Mouse (Mus musculus) heart, embryonic 10.5 days (tissue): Measurements from ENCODE around the gene Hyal2. TPM values are rescaled to one million over a fixed set of nuclear protein-coding genes. Genes with fewer than 3 reads are reported as not detected.

Experiments
- DNase-seq: peaks from one replicate; pipeline ENCODE4 v3.0.0-alpha.2; 2017; ENCODE audit warnings: low spot score
- H3K27ac ChIP-seq: fragments of 300-500 bp; sonication (generic); 2 replicates; pipeline ENCODE4 v1.5.1; 2016; ENCODE audit warnings: mild to moderate bottlenecking
- H3K27me3 ChIP-seq: fragments of 300-500 bp; sonication (generic); 2 replicates; pipeline ENCODE4 v1.6.1; 2016; ENCODE audit warnings: mild to moderate bottlenecking; ENCODE audit not compliant: poor library complexity, insufficient read depth, severe bottlenecking
- H3K36me3 ChIP-seq: fragments of 300-500 bp; sonication (generic); 2 replicates; pipeline ENCODE4 v1.6.1; 2016; ENCODE audit warnings: mild to moderate bottlenecking, moderate library complexity
- H3K4me1 ChIP-seq: fragments of 300-500 bp; sonication (generic); 2 replicates; pipeline ENCODE4 v1.6.1; 2016; ENCODE audit warnings: mild to moderate bottlenecking
- H3K4me3 ChIP-seq: fragments of 300-500 bp; sonication (generic); 2 replicates; pipeline ENCODE4 v1.5.1; 2016; ENCODE audit warnings: mild to moderate bottlenecking, moderate library complexity
- H3K9me3 ChIP-seq: fragments of 300-500 bp; sonication (generic); 2 replicates; pipeline ENCODE4 v1.6.1; 2016; ENCODE audit warnings: mild to moderate bottlenecking, moderate library complexity
- WGBS: fragments of 180-500 bp; shearing (Covaris S2); methylation state at CpG from one replicate; pipeline ENCODE4 v1.1.7; 2016; 5-methylcytosine and 5-hydroxymethylcytosine counted together
- polyA plus RNA-seq: library from polyadenylated mRNA; unstranded; fragments of >200 nt; fragmentation: Nextera tagmentation; extraction: Ambion mirVana; gene quantifications from 2 replicates; pipeline ENCODE4 v1.2.1, GENCODE M21; 2016

The Hyal2 gene
- polyA plus RNA-seq, 1 experiment from 2014 or later = 128 TPM

DNA sequence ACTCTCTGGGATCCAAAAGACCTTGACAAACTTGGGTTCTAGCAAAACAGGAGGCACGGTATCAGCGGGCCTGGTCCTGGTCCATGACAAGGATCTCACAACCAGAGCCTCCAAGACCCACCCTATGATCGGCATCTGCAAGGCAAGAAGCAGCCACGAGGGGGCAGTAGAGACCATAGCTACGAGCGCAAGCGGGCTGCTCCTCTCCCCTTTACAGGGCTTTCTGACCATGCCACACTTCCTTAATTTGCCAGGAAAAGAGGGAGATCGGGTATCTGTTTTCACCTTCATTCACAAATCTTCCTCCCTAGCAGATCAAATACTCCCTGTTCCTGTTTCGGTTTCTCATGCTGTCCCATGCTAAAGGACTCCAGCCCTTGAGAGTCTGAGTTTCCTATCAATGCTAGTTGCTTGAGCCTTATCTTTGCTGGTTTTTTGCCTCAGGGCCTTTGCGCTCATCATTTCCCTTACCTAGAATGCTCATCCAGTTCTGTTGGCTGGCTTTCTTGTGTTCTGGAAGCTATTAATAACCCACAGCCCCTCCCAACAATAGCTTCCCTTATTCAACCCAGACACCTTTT, 34.4 kb downstream of the Hyal2 start:
- Histone ChIP-seq H3K4me1 (peaks cover 63% of the 10 kb centered on the region), H3K27me3 (peaks cover 73% of the 10 kb centered on the region), H3K27ac (peak overlapping the region; percentile 30), H3K9me3 (no peaks in the 10 kb centered on the region), H3K4me3 (no peak overlapping the region), H3K36me3 (peaks cover 3% of the 10 kb centered on the region; the same call in 1 of the 2 replicates)
- WGBS = 11% methylated on average over 10 of the region's 10 CpGs
- DNase-seq = peak; percentile 92

DNA sequence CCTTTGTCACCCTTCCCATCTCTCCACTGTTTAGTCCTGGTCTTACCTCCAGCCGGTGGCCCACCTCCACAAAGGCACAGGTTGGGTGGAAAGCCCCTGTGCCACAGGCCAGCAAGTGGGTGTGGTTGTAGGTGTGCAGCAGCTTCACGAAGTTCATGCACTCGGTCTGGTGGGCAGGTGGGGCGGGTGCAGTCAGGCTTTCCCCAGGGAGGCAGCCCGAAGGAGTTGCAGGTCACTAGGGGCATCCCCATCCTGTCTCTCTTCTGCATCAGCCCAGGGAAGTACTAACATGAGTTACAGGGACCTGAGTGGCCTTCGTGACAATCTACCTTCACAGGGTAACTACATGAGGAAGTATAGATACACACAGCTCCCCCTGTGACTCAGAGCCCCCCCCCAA, 35.5 kb downstream of the Hyal2 start:
- Histone ChIP-seq H3K27ac (no peak overlapping the region), H3K4me1 (peaks cover 68% of the 10 kb centered on the region)

DNA sequence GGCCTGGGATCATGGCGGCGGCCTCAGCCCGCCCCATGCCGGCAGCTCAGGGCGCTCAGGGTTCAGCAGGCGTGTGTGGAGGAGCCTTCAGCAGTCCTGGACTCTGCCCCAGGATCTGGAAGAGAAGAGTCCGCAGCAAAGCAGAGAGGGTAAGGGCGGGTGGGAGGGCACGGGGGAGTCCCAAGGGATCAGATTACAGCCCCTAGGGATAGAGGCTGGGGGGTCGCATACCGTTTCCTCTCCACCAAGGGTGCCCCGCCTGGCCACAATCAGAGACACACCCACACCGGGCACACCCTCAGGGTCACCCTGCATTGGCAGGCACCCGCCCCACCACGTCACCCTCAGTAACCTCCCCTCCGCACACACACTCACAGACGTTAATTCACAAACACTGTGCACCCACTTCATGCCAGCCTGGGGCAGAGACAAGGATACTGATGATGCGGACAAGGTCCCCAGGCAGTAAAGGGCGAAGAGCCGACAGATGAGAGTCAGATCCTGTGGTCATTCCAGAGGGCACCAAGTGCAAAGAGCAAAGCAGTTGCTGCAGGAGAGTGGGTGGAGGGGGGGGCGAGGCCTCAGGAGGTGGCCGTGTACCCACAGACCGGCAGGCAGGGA, 37.4 kb downstream of the Hyal2 start:
- DNase-seq = no peak
- Histone ChIP-seq H3K36me3 (no peaks in the 10 kb centered on the region), H3K9me3 (no peaks in the 10 kb centered on the region), H3K4me3 (peak overlapping the region; percentile 37), H3K4me1 (peaks cover 77% of the 10 kb centered on the region), H3K27me3 (peaks cover 52% of the 10 kb centered on the region), H3K27ac (peak overlapping the region; percentile 48)
- WGBS = 33% methylated on average over 23 of the region's 23 CpGs

More for the DNA sequence above, 35.5 kb downstream of the Hyal2 start:
- no peak for DNase-seq
- Histone ChIP-seq H3K36me3 (peaks cover 3% of the 10 kb centered on the region; the same call in 1 of the 2 replicates), H3K27me3 (peaks cover 71% of the 10 kb centered on the region), H3K9me3 (no peaks in the 10 kb centered on the region), H3K4me3 (no peak overlapping the region)
- 76% methylated on average over 6 of the region's 6 CpGs for WGBS

DNA sequence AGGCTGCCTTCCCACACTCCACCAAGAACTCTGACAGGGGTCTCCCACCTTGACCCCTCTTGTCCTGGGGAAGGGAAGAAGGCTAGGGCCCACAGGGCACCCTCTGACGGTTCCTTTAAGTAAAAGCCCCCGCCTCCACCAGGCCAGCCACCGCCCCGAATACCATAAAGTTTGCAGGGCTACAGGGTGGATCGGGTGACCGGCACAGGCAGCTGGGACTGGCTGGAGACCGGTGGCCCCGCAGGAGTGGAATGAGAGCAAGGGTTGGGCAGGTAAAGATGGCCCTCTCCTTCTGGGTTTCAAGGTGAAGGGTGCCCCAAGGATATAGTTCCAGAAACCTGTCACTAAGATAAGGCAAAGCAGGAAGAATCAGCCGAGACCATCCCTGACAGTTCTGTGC, 38.8 kb downstream of the Hyal2 start:
- Histone ChIP-seq H3K9me3 (no peaks in the 10 kb centered on the region), H3K4me1 (peaks cover 85% of the 10 kb centered on the region)

DNA sequence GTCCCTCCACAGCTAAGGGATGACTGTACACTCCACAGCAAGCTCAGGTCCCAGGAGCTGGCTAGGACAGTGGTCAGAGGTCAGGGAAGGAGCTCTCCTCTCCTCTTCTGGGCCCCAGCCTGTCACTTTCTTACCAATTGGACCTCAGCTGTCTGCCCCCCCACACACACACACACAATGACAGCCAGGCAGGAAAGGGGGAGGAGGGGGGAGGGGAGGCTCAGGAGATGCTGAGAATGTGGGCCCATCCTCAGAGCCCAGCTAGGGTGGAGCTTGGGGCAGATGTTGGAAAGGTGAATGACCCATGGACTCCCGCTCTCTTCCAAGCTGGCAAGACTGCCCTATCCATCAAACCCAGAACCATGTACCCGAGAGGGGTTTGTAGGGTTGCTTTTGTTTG, 39.3 kb downstream of the Hyal2 start:
- Histone ChIP-seq H3K4me1 (peaks cover 87% of the 10 kb centered on the region), H3K4me3 (peak overlapping the region; percentile 39), H3K27ac (peak overlapping the region; percentile 48), H3K9me3 (no peaks in the 10 kb centered on the region), H3K36me3 (no peaks in the 10 kb centered on the region), H3K27me3 (peaks cover 39% of the 10 kb centered on the region)
- no peak for DNase-seq
- WGBS = 78% methylated on average over 2 of the region's 2 CpGs

More for the DNA sequence above, 38.8 kb downstream of the Hyal2 start:
- H3K4me3 ChIP-seq = peak overlapping the region; percentile 39
- no peak for DNase-seq
- no peaks in the 10 kb centered on the region for H3K36me3 ChIP-seq
- WGBS = 12% methylated on average over 9 of the region's 9 CpGs
- H3K27me3 ChIP-seq = peaks cover 39% of the 10 kb centered on the region
- peak overlapping the region; percentile 48 for H3K27ac ChIP-seq

DNA sequence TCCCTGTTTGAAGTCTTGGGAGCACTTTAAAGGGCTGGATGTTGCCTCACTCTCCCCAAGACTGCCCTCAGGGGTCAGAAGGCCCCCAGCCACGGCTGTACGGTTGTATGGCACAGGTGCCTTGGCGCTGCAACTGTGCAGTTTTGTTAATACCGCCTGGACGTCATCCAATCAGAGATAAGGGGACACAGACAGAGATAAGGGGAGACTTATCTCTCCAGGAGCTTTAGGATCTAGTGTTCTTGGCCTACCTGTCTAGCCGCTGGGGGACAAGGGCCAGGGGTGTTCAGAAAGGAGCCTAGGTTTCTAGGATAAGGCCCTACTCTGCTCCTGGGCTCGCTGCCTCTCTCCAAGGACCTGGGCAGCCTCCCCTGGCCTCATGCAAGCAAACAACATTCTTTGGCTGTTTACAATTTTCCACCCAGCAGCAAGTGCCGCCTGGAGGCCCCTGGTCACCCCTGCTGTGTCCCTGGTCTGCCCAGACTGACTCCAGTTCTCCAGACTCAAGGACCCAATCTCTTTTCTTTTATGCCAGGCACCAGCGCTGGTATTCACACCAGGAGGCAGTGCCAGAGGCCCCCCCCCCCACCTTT, 40.0 kb downstream of the Hyal2 start:
- DNase-seq = no peak
- H3K4me1 ChIP-seq = peaks cover 87% of the 10 kb centered on the region
- 34% methylated on average over 9 of the region's 9 CpGs for WGBS
- peak overlapping the region; percentile 20; the same call in 1 of the 2 replicates for H3K4me3 ChIP-seq
- peak overlapping the region; percentile 48 for H3K27ac ChIP-seq
- H3K36me3 ChIP-seq = no peaks in the 10 kb centered on the region
- H3K9me3 ChIP-seq = no peaks in the 10 kb centered on the region
- peaks cover 37% of the 10 kb centered on the region for H3K27me3 ChIP-seq

DNA sequence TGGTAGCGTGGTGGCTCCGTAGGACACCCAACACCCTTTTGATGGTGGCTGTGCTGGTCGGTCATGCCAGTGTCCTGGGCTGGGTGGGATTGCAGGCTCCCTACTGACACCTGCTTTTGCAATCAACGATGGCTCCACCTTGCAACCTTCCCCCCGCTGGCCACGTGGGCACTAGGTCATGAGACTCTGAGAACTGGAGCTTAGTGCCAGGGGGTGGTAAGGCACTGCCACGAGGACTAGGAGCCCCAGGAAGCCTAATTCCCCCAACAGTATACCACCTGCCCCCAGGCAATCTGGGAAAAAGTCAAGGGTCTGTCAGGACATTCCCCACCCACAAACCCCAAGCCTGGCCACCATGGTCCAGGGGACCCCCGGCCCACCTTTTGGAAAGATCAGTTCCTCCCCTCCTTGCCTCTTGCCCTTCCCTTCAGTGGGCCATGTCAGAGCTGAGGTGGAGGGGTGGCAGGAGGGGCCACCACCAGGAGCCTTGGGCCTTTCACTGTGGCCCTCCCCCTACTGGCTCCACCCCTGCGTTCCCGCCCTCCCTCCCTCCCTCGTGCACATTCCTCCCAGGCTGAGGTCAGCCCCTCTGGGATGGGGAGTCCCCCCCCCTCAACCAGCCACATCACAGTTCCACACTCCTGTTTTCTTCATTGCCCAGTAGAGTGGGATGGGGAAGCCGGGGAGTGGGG, 41.1 kb downstream of the Hyal2 start, which contains the start of gene Sema3b:
Gene Sema3b, minus strand, starts transcription at position 489 of the 692 bp plus-strand sequence.
- Histone ChIP-seq H3K36me3 (peaks cover 4% of the 10 kb centered on the region), H3K9me3 (no peaks in the 10 kb centered on the region), H3K27ac (peak within 1 kb of the TSS; percentile 48), H3K27me3 (peaks cover 26% of the 10 kb centered on the region), H3K4me1 (peaks cover 89% of the 10 kb centered on the region), H3K4me3 (peak within 1 kb of the TSS; percentile 20; the same call in 1 of the 2 replicates)
- no peak for DNase-seq
- 38% methylated on average over 12 of the region's 12 CpGs for WGBS

DNA sequence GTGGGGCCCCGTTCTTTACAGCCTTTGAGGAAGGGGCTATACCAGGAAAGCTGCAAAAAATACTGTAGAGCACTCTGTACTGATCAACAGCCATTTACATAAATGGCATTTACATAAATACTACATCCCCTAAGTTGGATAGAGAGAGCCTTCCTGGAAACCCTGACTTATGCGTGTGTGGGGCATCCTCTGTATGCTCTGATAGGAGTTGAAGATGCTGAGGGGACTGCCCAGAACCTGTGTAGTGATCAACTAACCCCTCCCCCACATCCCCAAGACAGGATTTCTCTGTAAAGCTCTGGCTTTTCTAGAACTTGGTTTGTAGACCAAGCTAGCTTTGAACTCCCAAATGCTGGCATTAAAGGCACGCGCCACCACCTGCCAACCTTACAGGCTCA, 41.7 kb downstream of the Hyal2 start:
- Histone ChIP-seq H3K27ac (peak overlapping the region; percentile 48; the same call in 1 of the 2 replicates), H3K4me1 (peaks cover 88% of the 10 kb centered on the region), H3K27me3 (peaks cover 20% of the 10 kb centered on the region), H3K36me3 (peaks cover 10% of the 10 kb centered on the region), H3K4me3 (no peak overlapping the region), H3K9me3 (no peaks in the 10 kb centered on the region)
- DNase-seq = no peak
- 65% methylated on average over 4 of the region's 4 CpGs for WGBS

DNA sequence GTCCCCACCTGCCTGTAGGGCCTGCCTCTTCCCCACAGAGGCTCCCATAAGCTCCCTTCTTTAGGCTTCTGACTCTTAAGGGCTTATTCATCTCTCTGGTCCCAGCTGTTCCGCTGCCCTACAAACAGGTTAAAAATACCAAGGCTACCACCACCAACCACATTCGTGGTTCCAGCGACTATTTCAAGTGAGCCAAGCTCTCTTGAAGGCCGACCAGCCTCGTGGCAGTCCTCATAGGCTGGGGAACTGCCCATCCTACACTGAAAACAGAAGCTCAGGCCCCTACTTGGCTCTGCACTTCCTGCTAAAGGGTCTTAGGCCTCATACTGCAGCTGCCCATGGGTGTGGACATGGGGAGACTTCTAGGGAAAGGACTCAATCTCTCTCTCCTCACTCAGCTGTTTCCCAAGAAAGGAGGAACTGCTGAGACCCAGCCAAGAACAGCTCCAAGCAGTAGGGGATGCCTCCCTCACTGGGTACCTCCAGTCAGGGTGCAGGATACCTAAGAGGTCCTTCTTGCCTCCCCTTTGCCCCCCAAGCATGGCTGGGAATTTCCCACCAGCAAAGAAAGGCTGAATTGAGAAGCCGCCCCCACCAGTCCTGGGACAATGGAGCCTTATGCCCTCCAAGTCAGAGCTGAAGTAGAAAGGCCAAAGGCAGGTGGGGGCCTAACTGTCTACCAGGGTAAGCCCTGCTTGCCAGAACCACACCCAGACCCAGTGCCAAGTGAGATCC, 43.9 kb downstream of the Hyal2 start:
- 54% methylated on average over 6 of the region's 6 CpGs for WGBS
- Histone ChIP-seq H3K27ac (peak overlapping the region; percentile 96), H3K9me3 (no peaks in the 10 kb centered on the region), H3K27me3 (peaks cover 5% of the 10 kb centered on the region; the same call in 1 of the 2 replicates), H3K36me3 (peaks cover 32% of the 10 kb centered on the region), H3K4me3 (peak overlapping the region; percentile 63), H3K4me1 (peaks cover 78% of the 10 kb centered on the region)
- DNase-seq = no peak

DNA sequence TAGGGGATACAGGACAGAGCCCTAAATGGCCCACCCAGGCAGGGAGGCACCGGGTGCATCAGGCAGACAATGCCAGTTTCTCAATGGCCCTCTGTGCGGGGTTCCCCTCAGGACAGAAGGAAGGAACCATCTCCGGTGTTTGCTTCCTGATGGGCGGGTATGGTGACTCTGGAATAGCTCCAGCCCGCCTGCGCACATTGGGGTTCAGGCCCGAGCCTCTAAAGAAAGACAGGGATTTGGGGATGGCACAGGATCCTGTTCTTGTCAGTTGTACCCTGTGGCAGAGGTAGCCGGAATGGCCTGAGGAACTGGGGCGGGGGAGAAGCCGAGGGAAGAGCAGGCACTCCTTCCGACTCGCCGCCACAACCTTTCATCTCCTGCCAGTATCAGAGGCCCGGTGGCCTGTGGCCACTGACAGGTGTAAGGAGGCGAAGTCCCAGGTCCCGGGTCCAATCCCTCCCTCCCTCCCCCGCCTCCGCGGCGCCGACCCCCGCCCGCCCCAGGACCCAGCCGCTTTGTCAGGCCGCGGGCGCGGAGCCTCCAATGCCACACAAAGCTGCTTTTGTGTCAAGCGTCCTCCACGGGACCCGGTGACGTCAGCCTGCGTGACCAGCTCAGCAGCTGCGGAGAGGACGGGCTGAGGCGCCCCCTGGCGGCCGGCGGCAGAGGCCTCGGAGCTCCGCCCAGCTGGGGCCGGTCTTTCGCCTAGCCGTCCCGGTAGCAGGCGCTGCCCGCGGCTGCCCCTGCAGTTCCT, 44.6 kb downstream of the Hyal2 start:
- 5% methylated on average over 43 of the region's 48 CpGs for WGBS
- peaks cover 70% of the 10 kb centered on the region for H3K4me1 ChIP-seq

DNA sequence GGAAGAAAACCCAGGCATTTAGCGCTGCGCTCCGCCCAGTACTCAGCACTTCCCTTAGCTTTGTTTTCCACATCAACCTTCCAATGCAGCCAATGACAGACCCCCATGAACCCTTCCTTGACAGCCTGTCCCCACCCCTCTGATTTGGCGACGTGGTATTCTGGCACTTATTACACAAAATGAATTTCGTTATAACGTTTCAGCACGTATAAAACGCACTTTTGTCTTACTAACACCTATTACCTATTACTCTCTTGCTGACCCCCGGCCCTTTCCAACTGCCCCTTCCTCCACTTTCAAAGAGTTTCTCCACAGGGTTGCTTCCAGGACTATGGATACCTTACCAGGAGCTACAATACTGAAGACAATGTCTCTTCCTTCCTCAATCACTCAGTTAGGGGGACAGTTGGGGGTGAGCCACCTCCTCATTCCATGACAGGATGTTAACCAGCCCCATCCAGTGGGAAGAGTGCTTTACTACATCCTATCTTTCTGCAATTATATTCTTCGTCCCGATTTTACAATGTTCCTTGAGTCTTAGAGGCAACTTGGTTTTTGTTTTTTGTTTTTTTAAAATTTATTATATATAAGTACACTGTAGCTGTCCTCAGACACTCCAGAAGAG, 45.3 kb downstream of the Hyal2 start:
- 11% methylated on average over 12 of the region's 12 CpGs for WGBS
- Histone ChIP-seq H3K4me1 (peaks cover 68% of the 10 kb centered on the region), H3K36me3 (peaks cover 45% of the 10 kb centered on the region), H3K4me3 (peak overlapping the region; percentile 63), H3K9me3 (no peaks in the 10 kb centered on the region), H3K27me3 (peaks cover under 1% of the 10 kb centered on the region; the same call in 1 of the 2 replicates), H3K27ac (peak overlapping the region; percentile 96)
- no peak for DNase-seq

More for the DNA sequence above, 44.6 kb downstream of the Hyal2 start:
- no peaks in the 10 kb centered on the region for H3K9me3 ChIP-seq
- H3K36me3 ChIP-seq = peaks cover 38% of the 10 kb centered on the region
- H3K27ac ChIP-seq = peak overlapping the region; percentile 96
- peaks cover 4% of the 10 kb centered on the region; the same call in 1 of the 2 replicates for H3K27me3 ChIP-seq
- H3K4me3 ChIP-seq = peak overlapping the region; percentile 63
- DNase-seq = peak; percentile 98
